Mouse (Mus musculus) liver, postnatal 0 days (tissue): Measurements from ENCODE around the gene Exoc8.

Experiments used
- CTCF ChIP-seq: sonication (generic); IDR thresholded peaks from 2 replicates; pipeline ENCODE4 v1.5.1; 2016; ENCODE audit warnings: antibody characterized with exemption, low read depth
- EP300 ChIP-seq: IDR thresholded peaks from 2 replicates; pipeline ENCODE4 v1.6.1; 2016; ENCODE audit warnings: antibody characterized with exemption, low read depth, mild to moderate bottlenecking

- TF ChIP-seq CTCF (no peak), EP300 (no peak)
These were observed 25.4 kb downstream of the Exoc8 start for GRCm38 (mm10) chr8:124872081-124872480.
